Mouse (Mus musculus) liver, embryonic 14.5 days (tissue): ENCODE data around the gene Nisch.

Experiments
- CTCF ChIP-seq: IDR thresholded peaks from 2 replicates; pipeline ENCODE4 v1.5.1; 2016; ENCODE audit warnings: antibody characterized with exemption, low read depth, control low read depth
- EP300 ChIP-seq: IDR thresholded peaks from 2 replicates; pipeline ENCODE4 v1.6.1; 2016; ENCODE audit warnings: antibody characterized with exemption, low read depth

DNA sequence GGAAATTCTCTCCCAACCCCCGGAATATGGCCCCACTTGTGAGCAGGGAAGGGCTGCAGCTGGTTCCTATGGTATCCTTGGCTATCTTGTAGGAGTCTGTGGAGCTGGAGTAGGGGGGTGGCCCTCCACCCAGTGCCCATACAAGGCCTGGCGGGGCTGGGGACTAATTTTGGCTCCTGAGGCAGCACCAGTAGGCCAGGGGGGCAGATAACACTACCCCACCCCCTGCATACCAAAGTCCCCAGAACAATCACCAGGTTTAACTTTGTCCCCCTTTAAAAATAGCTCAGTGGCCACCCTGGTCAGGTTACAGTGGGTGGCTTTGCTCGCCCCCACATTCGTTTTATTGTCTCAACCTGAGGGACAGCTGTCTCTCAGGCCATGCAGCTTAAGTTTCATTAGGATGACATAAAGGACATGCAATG, 7.6 kb downstream of the Nisch start:
- TF ChIP-seq EP300 = no peak
- no peak for TF ChIP-seq CTCF
